8 mouse cellular contexts compared by ENCODE assay signal in genomic region chr12:108651053-108651660, GRCm38 (mm10).
DNase-seq lines count a peak whose midpoint lies in the region; ATAC-seq lines count a peak whose summit lies in the region.

No protein-coding gene starts in this region.

- ATAC-seq in cerebellum, adult (ENCODE audit: insufficient number of reproducible peaks, low FRiP score, low TSS enrichment), result no peak; the same call in 1 of the 2 replicates

- peak; percentile 34 to 56 for DNase-seq in cerebellum, postnatal 25 days
- peak; percentile 47 to 56 for DNase-seq in right cerebral cortex, adult 2 months (ENCODE audit: low spot score in 2 of 2)
- no peak for DNase-seq in right cerebral cortex, postnatal 36 days (ENCODE audit: low spot score in 2 of 2)
- peak; percentile 83 to 90 for DNase-seq in kidney, postnatal 36 days
- DNase-seq in retina, postnatal 7 days (ENCODE audit: low read depth, low spot score), result peak; percentile 55
- DNase-seq in embryo, embryonic 11 days, result no peak
- DNase-seq in embryo, embryonic 10.5 days (ENCODE audit: low spot score), result no peak

Comparison
In these comparisons a context has a peak if more than half of its experiments do, and no peak if none do; other contexts are left out.
1. DNase-seq: peak in cerebellum, postnatal 25 days (2 of 2), right cerebral cortex, adult 2 months (2 of 2), kidney, postnatal 36 days (2 of 2) and retina, postnatal 7 days (single experiment); none in right cerebral cortex, postnatal 36 days (0 of 2), embryo, embryonic 11 days (single experiment) and embryo, embryonic 10.5 days (single experiment).